Mouse (Mus musculus) midbrain, embryonic 10.5 days (tissue): Measurements from ENCODE around the gene Ankrd28. TPM values are rescaled to one million over a fixed set of nuclear protein-coding genes. Genes with fewer than 3 reads are reported as not detected.

Experiments
- DNase-seq: peaks from one replicate; pipeline ENCODE4 v3.0.0-alpha.2; 2017; ENCODE audit warnings: low spot score
- H3K27ac ChIP-seq: fragments of 300-500 bp; sonication (generic); replicated peaks from 2 replicates; pipeline ENCODE4 v1.5.1; 2016; ENCODE audit warnings: mild to moderate bottlenecking
- H3K27me3 ChIP-seq: fragments of 300-500 bp; sonication (generic); 2 replicates; pipeline ENCODE4 v1.6.1; 2016; ENCODE audit warnings: low read depth, mild to moderate bottlenecking; ENCODE audit not compliant: poor library complexity, severe bottlenecking
- H3K36me3 ChIP-seq: fragments of 300-500 bp; sonication (generic); 2 replicates; pipeline ENCODE4 v1.6.1; 2016; ENCODE audit warnings: mild to moderate bottlenecking, moderate library complexity
- H3K4me1 ChIP-seq: fragments of 300-500 bp; sonication (generic); 2 replicates; pipeline ENCODE4 v1.6.1; 2016
- H3K4me3 ChIP-seq: fragments of 300-500 bp; sonication (generic); 2 replicates; pipeline ENCODE4 v1.5.1; 2016; ENCODE audit warnings: mild to moderate bottlenecking, moderate library complexity
- H3K9me3 ChIP-seq: fragments of 300-500 bp; sonication (generic); replicated peaks from 2 replicates; pipeline ENCODE4 v1.6.1; 2016; ENCODE audit warnings: mild to moderate bottlenecking
- WGBS: fragments of 180-500 bp; shearing (Covaris S2); methylation state at CpG from one replicate; pipeline ENCODE4 v1.1.7; 2016; 5-methylcytosine and 5-hydroxymethylcytosine counted together
- polyA plus RNA-seq: library from polyadenylated mRNA; unstranded; fragments of >200 nt; fragmentation: Nextera tagmentation; extraction: Ambion mirVana; gene quantifications from 2 replicates; pipeline ENCODE4 v1.2.1, GENCODE M21; 2016

The Ankrd28 gene
- polyA plus RNA-seq, 1 experiment from 2014 or later, result 8.1 TPM

DNA sequence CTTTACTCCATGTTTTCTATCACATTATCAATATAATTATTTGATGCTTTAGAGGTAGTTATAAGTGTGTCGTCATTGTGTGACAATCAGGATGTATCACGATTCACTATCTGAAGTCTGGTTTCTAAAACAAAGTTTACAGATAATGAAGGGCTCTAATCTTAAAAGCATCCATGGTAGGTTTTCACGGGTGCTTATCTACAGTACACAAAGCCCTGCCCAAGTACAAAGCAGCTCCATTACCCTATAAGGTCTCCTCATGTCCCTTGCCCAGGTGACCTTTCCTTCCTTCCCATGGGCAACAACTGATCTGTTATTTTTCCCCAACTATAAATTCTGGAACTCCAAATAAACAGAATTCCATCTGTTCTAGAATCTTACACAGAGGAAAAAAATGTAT is 87.9 kb downstream of the Ankrd28 start:
- Histone ChIP-seq H3K36me3 (peaks cover 63% of the 10 kb centered on the region), H3K27ac (no peak overlapping the region), H3K9me3 (no peaks in the 10 kb centered on the region), H3K27me3 (no peaks in the 10 kb centered on the region), H3K4me3 (no peak overlapping the region), H3K4me1 (no peaks in the 10 kb centered on the region)
- DNase-seq, result no peak
- WGBS, result 90% methylated on average over 3 of the region's 3 CpGs

DNA sequence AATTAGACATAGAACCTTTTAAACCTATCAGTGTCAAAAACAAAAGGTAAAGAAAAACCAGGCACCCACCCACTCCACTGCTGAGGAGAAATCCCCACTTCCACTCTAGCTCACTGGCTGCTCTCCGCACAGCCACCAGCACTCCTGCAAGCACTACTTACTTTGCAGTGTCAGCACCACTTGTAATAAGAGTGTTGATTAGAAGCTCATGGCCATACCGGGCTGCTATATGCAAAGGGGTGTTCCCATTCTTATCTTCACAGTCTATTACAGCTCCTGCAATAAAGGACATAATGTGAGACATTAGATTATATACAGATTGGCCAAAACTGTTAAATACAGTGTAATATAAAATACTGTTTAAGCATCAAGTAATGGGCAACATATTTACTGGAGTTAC is 95.6 kb downstream of the Ankrd28 start:
- H3K4me3 ChIP-seq, result no peak overlapping the region

DNA sequence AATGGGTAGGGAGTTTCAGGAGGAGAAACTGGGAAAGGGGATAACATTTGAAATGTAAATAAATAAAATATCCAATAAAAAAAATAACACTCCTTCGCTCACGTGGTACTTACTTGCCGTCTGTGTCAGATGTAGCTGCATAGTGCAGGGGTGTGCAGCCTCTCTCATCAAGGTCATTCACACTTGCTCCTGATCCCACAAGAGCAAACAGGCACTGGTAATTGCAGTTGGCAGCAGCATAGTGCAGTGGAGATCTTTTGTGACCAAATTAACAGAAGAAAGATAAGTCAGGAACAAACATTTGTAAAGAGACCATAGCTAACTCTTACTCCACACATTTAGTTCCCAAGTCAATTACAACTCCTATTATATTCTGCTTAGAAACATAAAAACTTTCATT is 102.9 kb downstream of the Ankrd28 start:
- H3K4me3 ChIP-seq, result no peak overlapping the region
- no peak for DNase-seq
- 96% methylated on average over 3 of the region's 3 CpGs for WGBS
- no peaks in the 10 kb centered on the region for H3K27me3 ChIP-seq
- H3K9me3 ChIP-seq, result no peaks in the 10 kb centered on the region
- no peak overlapping the region for H3K27ac ChIP-seq
- no peaks in the 10 kb centered on the region for H3K4me1 ChIP-seq
- H3K36me3 ChIP-seq, result peaks cover 47% of the 10 kb centered on the region

More for the DNA sequence above, 95.6 kb downstream of the Ankrd28 start:
- 90% methylated on average over 2 of the region's 2 CpGs for WGBS
- DNase-seq, result no peak
- Histone ChIP-seq H3K36me3 (peaks cover 44% of the 10 kb centered on the region), H3K9me3 (no peaks in the 10 kb centered on the region), H3K27me3 (no peaks in the 10 kb centered on the region), H3K4me1 (no peaks in the 10 kb centered on the region), H3K27ac (no peak overlapping the region)

DNA sequence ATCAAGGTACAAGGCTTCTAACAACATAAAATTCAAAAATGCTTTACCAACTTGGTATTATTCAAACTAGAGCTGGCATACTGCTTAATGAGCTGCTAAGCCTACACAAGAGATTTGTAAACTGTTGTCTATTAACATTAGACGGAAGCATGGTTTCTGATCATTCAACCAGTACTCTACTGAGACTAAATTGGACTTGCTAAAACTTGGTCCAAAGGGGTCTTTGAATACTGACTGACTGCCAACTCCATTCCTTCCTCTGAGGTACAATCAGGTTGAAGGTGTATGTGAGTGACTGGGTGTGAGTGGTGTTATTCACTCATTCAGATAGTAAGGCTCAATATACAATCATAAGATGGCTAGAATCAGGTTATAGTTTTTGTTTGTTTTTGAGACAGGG is 107.7 kb downstream of the Ankrd28 start:
- peaks cover 66% of the 10 kb centered on the region for H3K36me3 ChIP-seq
- DNase-seq, result no peak
- H3K4me1 ChIP-seq, result no peaks in the 10 kb centered on the region
- WGBS, result 98% methylated on average over 1 of the region's 1 CpGs
- no peaks in the 10 kb centered on the region for H3K9me3 ChIP-seq
- H3K27me3 ChIP-seq, result no peaks in the 10 kb centered on the region
- no peak overlapping the region for H3K27ac ChIP-seq
- H3K4me3 ChIP-seq, result no peak overlapping the region

GRCm38 (mm10) chr14:31721256-31721655 is 109.2 kb downstream of the Ankrd28 start:
- Histone ChIP-seq H3K4me3 (no peak overlapping the region), H3K36me3 (peaks cover 66% of the 10 kb centered on the region), H3K9me3 (no peaks in the 10 kb centered on the region), H3K27me3 (no peaks in the 10 kb centered on the region), H3K4me1 (no peaks in the 10 kb centered on the region), H3K27ac (no peak overlapping the region)
- no peak for DNase-seq
- WGBS, result 90% methylated on average over 3 of the region's 3 CpGs

DNA sequence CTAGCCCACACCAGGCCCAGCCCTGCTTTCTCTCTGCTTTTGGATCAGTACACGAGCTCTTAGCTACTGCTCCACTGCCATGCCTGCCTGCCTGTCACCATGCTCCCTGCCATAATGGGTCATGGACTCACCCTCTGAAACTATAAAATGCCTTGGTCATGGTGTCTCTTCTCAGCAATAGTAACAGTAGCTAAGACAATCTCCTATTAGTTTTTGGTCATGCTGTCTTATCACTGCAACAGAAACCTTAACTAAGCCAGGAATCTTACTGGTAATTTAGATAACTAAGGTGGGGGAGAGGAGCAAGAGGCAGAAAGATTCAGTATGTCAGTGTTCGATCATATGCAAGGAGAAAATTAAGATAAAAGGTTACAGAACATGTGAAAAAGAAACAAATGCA is 112.1 kb downstream of the Ankrd28 start:
- H3K36me3 ChIP-seq, result peaks cover 81% of the 10 kb centered on the region
- no peaks in the 10 kb centered on the region for H3K27me3 ChIP-seq
- DNase-seq, result no peak
- H3K9me3 ChIP-seq, result no peaks in the 10 kb centered on the region
- 91% methylated on average over 2 of the region's 2 CpGs for WGBS
- no peak overlapping the region for H3K27ac ChIP-seq
- H3K4me1 ChIP-seq, result no peaks in the 10 kb centered on the region
- H3K4me3 ChIP-seq, result no peak overlapping the region

DNA sequence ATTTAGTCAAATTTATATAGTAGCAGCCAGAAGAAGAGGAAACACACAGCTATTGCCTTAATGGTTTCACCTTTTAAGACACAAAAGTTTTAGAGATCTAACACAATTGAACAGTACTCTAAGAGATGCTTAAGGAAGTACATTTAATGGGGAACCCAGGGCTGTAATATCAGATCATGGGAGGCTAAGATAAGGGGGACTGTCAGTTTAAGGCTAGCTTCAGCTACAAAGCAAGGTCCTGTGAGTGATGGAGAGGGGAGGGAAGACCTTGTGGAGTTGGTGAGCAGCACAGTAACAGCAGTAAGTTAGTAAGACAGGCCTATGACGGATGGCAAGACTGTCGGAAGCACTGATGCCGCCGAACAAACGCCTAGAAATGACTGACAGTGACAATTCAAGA is 113.1 kb downstream of the Ankrd28 start:
- H3K36me3 ChIP-seq, result peaks cover 83% of the 10 kb centered on the region
- no peak overlapping the region for H3K4me3 ChIP-seq
- H3K27ac ChIP-seq, result no peak overlapping the region
- no peaks in the 10 kb centered on the region for H3K27me3 ChIP-seq
- H3K9me3 ChIP-seq, result no peaks in the 10 kb centered on the region
- 96% methylated on average over 5 of the region's 5 CpGs for WGBS
- no peaks in the 10 kb centered on the region for H3K4me1 ChIP-seq
- DNase-seq, result no peak

DNA sequence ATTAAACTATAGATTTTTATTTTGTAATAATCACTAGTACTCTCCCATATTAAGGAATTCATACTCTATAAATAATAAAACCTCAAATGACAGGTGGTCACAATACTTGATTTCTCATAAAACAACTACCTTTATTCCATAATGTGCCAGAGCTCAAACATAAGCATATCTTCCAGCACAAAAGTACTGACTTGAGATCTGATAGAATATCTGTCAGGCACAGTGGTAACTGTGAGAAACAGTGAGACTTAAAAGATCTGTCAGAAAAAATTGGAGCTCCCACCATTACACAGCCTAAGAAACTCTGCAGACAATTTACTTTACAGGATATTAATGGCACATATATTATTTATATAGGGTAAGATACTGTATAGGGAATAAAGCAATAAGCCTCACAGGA is 114.8 kb downstream of the Ankrd28 start:
- Histone ChIP-seq H3K36me3 (peaks cover 83% of the 10 kb centered on the region), H3K4me1 (no peaks in the 10 kb centered on the region), H3K27ac (no peak overlapping the region), H3K27me3 (no peaks in the 10 kb centered on the region), H3K4me3 (no peak overlapping the region), H3K9me3 (no peaks in the 10 kb centered on the region)
- DNase-seq, result no peak

GRCm38 (mm10) chr14:31709343-31709742 is 121.1 kb downstream of the Ankrd28 start:
- Histone ChIP-seq H3K27me3 (no peaks in the 10 kb centered on the region), H3K9me3 (no peaks in the 10 kb centered on the region), H3K27ac (no peak overlapping the region), H3K36me3 (peaks cover 70% of the 10 kb centered on the region), H3K4me3 (no peak overlapping the region), H3K4me1 (no peaks in the 10 kb centered on the region)
- DNase-seq, result no peak
- 92% methylated on average over 1 of the region's 1 CpGs for WGBS

DNA sequence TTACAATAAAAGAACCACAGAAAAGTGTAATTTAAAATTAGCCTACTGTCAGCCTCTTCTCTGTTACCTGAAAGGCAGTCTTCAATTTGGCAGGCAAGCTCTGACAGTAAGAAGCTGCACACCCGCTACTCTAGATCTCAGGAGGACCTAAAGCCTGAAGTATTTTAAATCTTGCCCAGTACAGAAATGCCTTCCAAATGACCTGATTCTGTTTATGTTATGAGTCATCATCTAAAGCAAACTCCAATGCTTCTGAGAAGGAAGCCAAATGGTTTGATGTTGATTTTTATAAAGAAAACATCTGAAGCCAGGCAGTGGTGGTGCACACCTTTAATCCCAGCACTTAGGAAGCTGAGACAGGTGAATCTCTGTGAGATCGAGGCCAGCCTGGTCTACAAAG is 130.1 kb downstream of the Ankrd28 start:
- Histone ChIP-seq H3K27ac (no peak overlapping the region), H3K4me1 (no peaks in the 10 kb centered on the region), H3K36me3 (peaks cover 72% of the 10 kb centered on the region), H3K9me3 (no peaks in the 10 kb centered on the region), H3K27me3 (no peaks in the 10 kb centered on the region), H3K4me3 (no peak overlapping the region)
- no peak for DNase-seq
- WGBS, result 95% methylated on average over 2 of the region's 2 CpGs

DNA sequence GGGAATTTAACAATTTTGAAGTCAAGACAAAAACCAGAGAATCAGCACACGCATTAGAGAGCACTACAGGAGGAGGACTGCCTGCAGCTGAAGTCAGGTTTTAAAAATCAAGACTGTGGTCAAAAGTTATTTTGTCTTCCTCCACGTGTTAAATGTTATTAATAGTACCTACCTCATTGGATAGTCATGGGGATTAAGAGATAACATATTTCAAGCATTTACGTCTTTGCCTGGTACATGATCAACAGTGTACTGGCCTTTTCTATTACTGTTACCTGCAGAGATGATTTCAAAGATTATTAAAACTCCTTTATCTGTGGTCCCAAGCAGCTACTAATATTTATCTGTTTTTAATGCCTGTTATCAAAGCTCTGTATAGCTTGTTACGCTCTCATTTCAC is 132.7 kb downstream of the Ankrd28 start:
- 93% methylated on average over 4 of the region's 4 CpGs for WGBS
- no peaks in the 10 kb centered on the region for H3K9me3 ChIP-seq
- no peaks in the 10 kb centered on the region for H3K27me3 ChIP-seq
- no peaks in the 10 kb centered on the region for H3K4me1 ChIP-seq
- no peak overlapping the region for H3K27ac ChIP-seq
- H3K36me3 ChIP-seq, result peaks cover 45% of the 10 kb centered on the region
- H3K4me3 ChIP-seq, result no peak overlapping the region
- no peak for DNase-seq

DNA sequence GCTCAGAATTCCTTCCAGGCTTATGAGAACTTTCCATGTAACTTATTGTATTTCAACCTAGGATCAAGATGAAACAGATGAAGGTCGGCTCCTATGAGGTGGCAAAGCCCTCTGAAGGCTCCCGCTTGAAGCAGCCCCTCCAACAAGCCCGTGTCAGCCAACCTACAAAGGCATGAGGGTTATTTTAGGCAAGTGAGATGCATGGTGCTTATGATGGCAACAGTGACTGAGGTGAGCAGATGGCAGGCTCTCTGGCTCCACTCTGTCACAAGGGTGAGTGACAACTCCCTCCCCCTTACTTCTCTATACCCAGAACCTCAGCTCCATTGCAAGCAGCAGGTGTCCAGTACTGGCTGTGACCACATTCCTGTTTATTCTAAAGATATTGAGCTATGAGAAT is 133.1 kb downstream of the Ankrd28 start:
- H3K27me3 ChIP-seq, result no peaks in the 10 kb centered on the region
- no peak overlapping the region for H3K27ac ChIP-seq
- DNase-seq, result no peak
- H3K9me3 ChIP-seq, result no peaks in the 10 kb centered on the region
- WGBS, result 97% methylated on average over 3 of the region's 3 CpGs
- no peaks in the 10 kb centered on the region for H3K4me1 ChIP-seq
- H3K36me3 ChIP-seq, result peaks cover 41% of the 10 kb centered on the region
- no peak overlapping the region for H3K4me3 ChIP-seq

- DNase-seq, result no peak
Measured at GRCm38 (mm10) chr14:31696985-31697303, 133.5 kb downstream of the Ankrd28 start.

DNA sequence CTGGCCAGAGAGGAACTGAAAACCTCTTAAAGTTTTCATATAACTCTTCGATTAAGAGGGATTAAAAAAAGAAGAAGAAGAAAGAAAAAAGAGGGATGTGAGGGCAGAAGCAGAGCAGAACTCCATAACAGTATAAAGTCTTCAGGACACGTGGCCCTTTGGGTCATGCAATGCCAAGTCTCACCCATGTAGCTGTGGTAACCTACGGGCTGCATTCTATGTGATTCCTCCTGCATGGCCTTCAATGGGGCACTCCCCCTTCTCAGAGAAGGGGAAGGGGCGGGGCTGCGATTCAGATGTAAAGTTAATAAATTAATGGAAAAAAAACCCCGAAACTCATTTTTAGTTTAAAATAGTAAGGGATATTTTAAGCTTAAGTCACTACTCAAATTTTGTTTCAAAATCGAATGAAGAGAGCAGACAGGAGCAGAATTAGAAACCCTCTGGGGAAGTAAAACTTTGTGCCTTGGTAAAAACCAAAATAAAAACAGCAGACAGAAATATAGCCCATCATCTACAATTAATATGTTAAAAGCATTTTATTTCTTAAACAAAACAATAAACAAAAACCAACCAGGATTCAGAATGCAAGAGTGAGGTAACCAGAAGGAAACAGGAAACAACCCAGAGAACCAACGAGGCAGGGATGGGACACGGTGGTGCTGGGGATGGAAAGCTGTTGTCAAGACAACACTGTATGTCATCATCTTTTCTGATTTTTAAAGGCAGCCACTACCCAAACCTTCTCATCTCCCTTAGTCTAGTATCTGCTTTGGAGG is 134.1 kb downstream of the Ankrd28 start:
- H3K4me1 ChIP-seq, result no peaks in the 10 kb centered on the region
- H3K27ac ChIP-seq, result no peak overlapping the region
- 89% methylated on average over 9 of the region's 9 CpGs for WGBS
- DNase-seq, result no peak
- no peaks in the 10 kb centered on the region for H3K27me3 ChIP-seq
- H3K9me3 ChIP-seq, result no peaks in the 10 kb centered on the region
- no peak overlapping the region for H3K4me3 ChIP-seq
- peaks cover 32% of the 10 kb centered on the region for H3K36me3 ChIP-seq

More at GRCm38 (mm10) chr14:31696985-31697303, 133.5 kb downstream of the Ankrd28 start:
- Histone ChIP-seq H3K4me1 (no peaks in the 10 kb centered on the region), H3K9me3 (no peaks in the 10 kb centered on the region), H3K4me3 (no peak overlapping the region), H3K36me3 (peaks cover 37% of the 10 kb centered on the region), H3K27ac (no peak overlapping the region), H3K27me3 (no peaks in the 10 kb centered on the region)
- WGBS, result 91% methylated on average over 3 of the region's 3 CpGs
